Mouse (Mus musculus) hindbrain, postnatal 0 days (tissue): ENCODE measurements around the gene Zmynd12. TPM values are rescaled to one million over a fixed set of nuclear protein-coding genes. Genes with fewer than 3 reads are reported as not detected.
A peak's percentile ranks its signal among the peaks of the same experiment; 100 is the strongest.

Experiments
- ATAC-seq: fragments of 200-750 bp; cut with Nextera tagmentation; 2 replicates; pipeline ENCODE4 v1.8.0; 2017; ENCODE audit warnings: mild to moderate bottlenecking, moderate TSS enrichment, moderate library complexity
- DNase-seq: peaks from one replicate; pipeline ENCODE4 v3.0.0-alpha.2; 2015; ENCODE audit warnings: low spot score
- H3K27ac ChIP-seq: fragments of 300-500 bp; sonication (generic); 2 replicates; pipeline ENCODE4 v1.5.1; 2014; ENCODE audit warnings: mild to moderate bottlenecking
- H3K27me3 ChIP-seq: fragments of 300-500 bp; sonication (generic); 2 replicates; pipeline ENCODE4 v1.6.1; 2014; ENCODE audit warnings: low read length, mixed read lengths; ENCODE audit not compliant: insufficient read depth
- H3K36me3 ChIP-seq: fragments of 300-500 bp; sonication (generic); 2 replicates; pipeline ENCODE4 v1.6.1; 2014; ENCODE audit warnings: low read length, mixed read lengths; ENCODE audit not compliant: insufficient read depth
- H3K4me1 ChIP-seq: fragments of 300-500 bp; sonication (generic); 2 replicates; pipeline ENCODE4 v1.6.1; 2014; ENCODE audit warnings: antibody characterized with exemption, low read length, mixed read lengths; ENCODE audit not compliant: insufficient read depth
- H3K4me2 ChIP-seq: fragments of 300-500 bp; sonication (generic); 2 replicates; pipeline ENCODE4 v1.6.1; 2014; ENCODE audit warnings: low read depth, mild to moderate bottlenecking, low read length, moderate library complexity, mixed read lengths
- H3K4me3 ChIP-seq: fragments of 300-500 bp; sonication (generic); 2 replicates; pipeline ENCODE4 v1.5.1; 2014; ENCODE audit warnings: low read length
- H3K9ac ChIP-seq: fragments of 300-500 bp; sonication (generic); replicated peaks from 2 replicates; pipeline ENCODE4 v1.6.1; 2014; ENCODE audit warnings: mild to moderate bottlenecking, low read length, moderate library complexity, mixed read lengths
- H3K9me3 ChIP-seq: fragments of 300-500 bp; sonication (generic); 2 replicates; pipeline ENCODE4 v1.6.1; 2016; ENCODE audit warnings: low read length, mixed read lengths
- CTCF ChIP-seq: IDR thresholded peaks from 2 replicates; pipeline ENCODE4 v1.5.1; 2016; ENCODE audit warnings: antibody characterized with exemption, control low read depth, low read depth
- WGBS: fragments of 180-500 bp; shearing (Covaris S2); extraction: QIAGEN DNeasy Blood & Tissue Kit; methylation state at CpG from one replicate; pipeline ENCODE4 v1.1.7; 2014; 5-methylcytosine and 5-hydroxymethylcytosine counted together
- polyA plus RNA-seq: library from polyadenylated mRNA; unstranded; fragments of >200 nt; fragmentation: Nextera tagmentation; extraction: Ambion mirVana; gene quantifications from 2 replicates; pipeline ENCODE4 v1.2.1, GENCODE M21; 2015
- total RNA-seq: library from RNA; depleted of rRNA; stranded (reverse); fragments of >200 nt; gene quantifications from 2 replicates; pipeline ENCODE4 v1.2.3, GENCODE M21; 2014

Zmynd12 gene
- total and polyA plus RNA-seq, 2 experiments from 2014 or later = 0.51 TPM; not detected in 1

GRCm38 (mm10) chr4:119421921-119422293, 707 bp upstream of the Zmynd12 start:
- TF ChIP-seq CTCF = no peak

GRCm38 (mm10) chr4:119425077-119425476, 2.5 kb downstream of the Zmynd12 start:
- Histone ChIP-seq H3K27ac (no peak overlapping the region), H3K9me3 (no peaks in the 10 kb centered on the region), H3K36me3 (no peaks in the 10 kb centered on the region), H3K27me3 (no peaks in the 10 kb centered on the region), H3K4me1 (peaks cover 11% of the 10 kb centered on the region; the same call in 1 of the 2 replicates), H3K4me2 (no peak overlapping the region), H3K9ac (no peak overlapping the region), H3K4me3 (no peak overlapping the region)
- DNase-seq = no peak
- WGBS = 87% methylated on average over 2 of the region's 2 CpGs
- TF ChIP-seq CTCF = no peak
- no peak for ATAC-seq

More at GRCm38 (mm10) chr4:119421921-119422293, 707 bp upstream of the Zmynd12 start:
- WGBS = under 1% methylated on average over 31 of the region's 31 CpGs
- peak overlapping the region; percentile 66 for H3K9ac ChIP-seq
- DNase-seq = no peak
- peak overlapping the region; percentile 93 for H3K27ac ChIP-seq
- no peaks in the 10 kb centered on the region for H3K27me3 ChIP-seq
- H3K36me3 ChIP-seq = no peaks in the 10 kb centered on the region
- peaks cover 11% of the 10 kb centered on the region; the same call in 1 of the 2 replicates for H3K4me1 ChIP-seq
- peak overlapping the region; percentile 73 for H3K4me2 ChIP-seq
- H3K4me3 ChIP-seq = peak overlapping the region; percentile 65
- no peaks in the 10 kb centered on the region for H3K9me3 ChIP-seq
- peak; percentile 50 for ATAC-seq

GRCm38 (mm10) chr4:119425601-119426000, 3.0 kb downstream of the Zmynd12 start:
- no peak for ATAC-seq
- H3K9me3 ChIP-seq = no peaks in the 10 kb centered on the region
- WGBS = 63% methylated on average over 2 of the region's 2 CpGs

GRCm38 (mm10) chr4:119427680-119428079, 5.1 kb downstream of the Zmynd12 start:
- Histone ChIP-seq H3K36me3 (no peaks in the 10 kb centered on the region), H3K9me3 (no peaks in the 10 kb centered on the region), H3K4me2 (no peak overlapping the region), H3K9ac (no peak overlapping the region), H3K4me1 (0 out of 2 replicates have a peak, but pooled peaks cover 7% of the 10 kb centered on the region), H3K4me3 (no peak overlapping the region), H3K27me3 (no peaks in the 10 kb centered on the region), H3K27ac (no peak overlapping the region)
- DNase-seq = no peak
- no peak for TF ChIP-seq CTCF
- 41% methylated on average over 2 of the region's 2 CpGs for WGBS
- no peak for ATAC-seq

More at GRCm38 (mm10) chr4:119425601-119426000, 3.0 kb downstream of the Zmynd12 start:
- no peak overlapping the region for H3K4me2 ChIP-seq
- H3K27ac ChIP-seq = no peak overlapping the region
- peaks cover 11% of the 10 kb centered on the region; the same call in 1 of the 2 replicates for H3K4me1 ChIP-seq
- no peaks in the 10 kb centered on the region for H3K36me3 ChIP-seq
- DNase-seq = no peak
- no peak for TF ChIP-seq CTCF
- no peak overlapping the region for H3K4me3 ChIP-seq
- H3K27me3 ChIP-seq = no peaks in the 10 kb centered on the region
- no peak overlapping the region for H3K9ac ChIP-seq

- H3K4me3 ChIP-seq = no peak overlapping the region
- no peaks in the 10 kb centered on the region for H3K27me3 ChIP-seq
- H3K4me1 ChIP-seq = no peaks in the 10 kb centered on the region
- peak; percentile 65 for TF ChIP-seq CTCF
- no peaks in the 10 kb centered on the region for H3K36me3 ChIP-seq
- H3K9ac ChIP-seq = no peak overlapping the region
- DNase-seq (peak; percentile 50), ATAC-seq (no peak)
- WGBS = 27% methylated on average over 5 of the region's 5 CpGs
- no peak overlapping the region for H3K4me2 ChIP-seq
- H3K27ac ChIP-seq = no peak overlapping the region
- H3K9me3 ChIP-seq = 0 out of 2 replicates have a peak, but pooled peaks cover 2% of the 10 kb centered on the region
These were observed 8.1 kb downstream of the Zmynd12 start for GRCm38 (mm10) chr4:119430678-119431077.

- Histone ChIP-seq H3K4me2 (no peak overlapping the region), H3K27me3 (no peaks in the 10 kb centered on the region), H3K27ac (no peak overlapping the region), H3K9me3 (0 out of 2 replicates have a peak, but pooled peaks cover 6% of the 10 kb centered on the region), H3K4me1 (no peaks in the 10 kb centered on the region), H3K4me3 (no peak overlapping the region), H3K36me3 (no peaks in the 10 kb centered on the region), H3K9ac (no peak overlapping the region)
- DNase-seq (no peak), ATAC-seq (no peak)
- TF ChIP-seq CTCF = no peak
- WGBS = 90% methylated on average over 2 of the region's 2 CpGs
These were observed 15.3 kb downstream of the Zmynd12 start for GRCm38 (mm10) chr4:119437936-119438335.

- no peak for DNase-seq
- WGBS = 88% methylated on average over 4 of the region's 4 CpGs
- no peaks in the 10 kb centered on the region for H3K27me3 ChIP-seq
These were observed 19.2 kb downstream of the Zmynd12 start for GRCm38 (mm10) chr4:119441836-119442235.

More at GRCm38 (mm10) chr4:119441836-119442235, 19.2 kb downstream of the Zmynd12 start:
- no peak for ATAC-seq
- TF ChIP-seq CTCF = no peak
- Histone ChIP-seq H3K4me3 (no peak overlapping the region), H3K36me3 (no peaks in the 10 kb centered on the region), H3K4me2 (no peak overlapping the region), H3K27ac (no peak overlapping the region), H3K9me3 (no peaks in the 10 kb centered on the region), H3K9ac (no peak overlapping the region), H3K4me1 (no peaks in the 10 kb centered on the region)
